Mouse (Mus musculus) neural tube, embryonic 14.5 days (tissue): ENCODE measurements around the gene Lrrc8c. TPM values are rescaled to one million over a fixed set of nuclear protein-coding genes. Genes with fewer than 3 reads are reported as not detected.

Experiments used
- ATAC-seq: fragments of 200-750 bp; cut with Nextera tagmentation; 2 replicates; pipeline ENCODE4 v1.8.0; 2017; ENCODE audit warnings: low read depth, mild to moderate bottlenecking, moderate TSS enrichment, moderate library complexity
- H3K27ac ChIP-seq: fragments of 300-500 bp; sonication (generic); 2 replicates; pipeline ENCODE4 v1.5.1; 2014; ENCODE audit warnings: low read depth, mild to moderate bottlenecking, control low read depth, low read length, moderate library complexity, mixed read lengths
- H3K27me3 ChIP-seq: fragments of 300-500 bp; sonication (generic); 2 replicates; pipeline ENCODE4 v1.6.1; 2014; ENCODE audit warnings: low read length; ENCODE audit not compliant: control insufficient read depth, insufficient read depth
- H3K36me3 ChIP-seq: fragments of 300-500 bp; sonication (generic); 2 replicates; pipeline ENCODE4 v1.6.1; 2014; ENCODE audit warnings: low read length, mixed read lengths; ENCODE audit not compliant: control insufficient read depth, insufficient read depth
- H3K4me1 ChIP-seq: fragments of 300-500 bp; sonication (generic); 2 replicates; pipeline ENCODE4 v1.6.1; 2014; ENCODE audit warnings: low read length; ENCODE audit not compliant: control insufficient read depth, insufficient read depth
- H3K4me2 ChIP-seq: fragments of 300-500 bp; sonication (generic); 2 replicates; pipeline ENCODE4 v1.6.1; 2014; ENCODE audit warnings: mild to moderate bottlenecking, low read depth, low read length, control low read depth
- H3K4me3 ChIP-seq: fragments of 300-500 bp; sonication (generic); 2 replicates; pipeline ENCODE4 v1.5.1; 2014; ENCODE audit warnings: low read depth, low read length, control low read depth, mixed read lengths
- H3K9ac ChIP-seq: fragments of 300-500 bp; sonication (generic); replicated peaks from 2 replicates; pipeline ENCODE4 v1.6.1; 2014; ENCODE audit warnings: low read depth, mild to moderate bottlenecking, control low read depth, low read length, mixed read lengths
- H3K9me3 ChIP-seq: fragments of 300-500 bp; sonication (generic); 2 replicates; pipeline ENCODE4 v1.6.1; 2016; ENCODE audit warnings: low read length; ENCODE audit not compliant: control insufficient read depth
- WGBS: fragments of 180-500 bp; shearing (Covaris S2); extraction: QIAGEN DNeasy Blood & Tissue Kit; methylation state at CpG from one replicate; pipeline ENCODE4 v1.1.7; 2014; 5-methylcytosine and 5-hydroxymethylcytosine counted together
- polyA plus RNA-seq: library from polyadenylated mRNA; unstranded; fragments of >200 nt; fragmentation: Nextera tagmentation; extraction: Ambion mirVana; gene quantifications from 2 replicates; pipeline ENCODE4 v1.2.1, GENCODE M21; 2014

Gene Lrrc8c
- polyA plus RNA-seq, 1 experiment from 2014 or later: 14.2 TPM

DNA sequence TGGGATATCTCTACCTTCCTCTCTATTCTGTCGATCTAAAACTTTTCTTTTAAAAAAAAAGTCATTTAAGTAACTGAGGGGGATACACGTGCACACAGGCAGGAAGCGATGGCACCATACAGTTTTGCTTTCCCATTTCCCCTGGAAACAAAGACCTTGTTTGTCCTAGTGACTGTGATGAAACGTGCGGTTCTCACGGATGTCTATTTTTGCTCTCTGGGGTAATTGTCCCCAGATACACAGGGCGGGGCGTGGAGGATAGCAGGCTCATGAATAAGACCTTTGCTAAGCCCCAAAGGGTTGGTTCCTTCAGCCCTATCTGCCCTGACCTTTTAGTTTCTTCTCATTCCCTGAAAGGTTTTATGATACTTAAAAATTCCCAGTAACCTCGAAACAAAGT is 79.7 kb downstream of the Lrrc8c start:
- no peak for ATAC-seq
- 76% methylated on average over 9 of the region's 9 CpGs for WGBS
- H3K9ac ChIP-seq: no peak overlapping the region

DNA sequence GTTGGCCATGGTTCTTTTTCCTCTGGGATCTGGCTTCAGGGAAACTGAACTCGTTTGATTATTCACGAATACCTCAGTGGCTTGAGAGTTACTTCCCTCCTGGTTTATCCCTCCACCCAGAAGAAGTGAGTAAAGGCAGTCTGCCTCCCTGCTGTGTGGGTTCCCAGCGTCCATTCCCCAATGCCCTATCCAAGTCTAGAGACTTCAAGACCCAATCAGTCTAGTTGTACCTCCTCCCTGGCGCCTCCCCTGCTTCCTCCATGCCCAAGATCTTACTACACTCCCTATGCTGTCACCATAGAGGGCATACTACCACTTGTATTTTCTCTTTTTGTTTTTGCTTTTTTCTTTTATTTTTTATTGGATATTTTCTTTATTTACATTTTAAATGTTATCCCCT is 80.1 kb downstream of the Lrrc8c start:
- no peaks in the 10 kb centered on the region for H3K4me1 ChIP-seq
- H3K27me3 ChIP-seq: no peaks in the 10 kb centered on the region
- ATAC-seq: no peak
- no peaks in the 10 kb centered on the region for H3K9me3 ChIP-seq
- H3K27ac ChIP-seq: no peak overlapping the region
- H3K9ac ChIP-seq: no peak overlapping the region
- H3K4me3 ChIP-seq: no peak overlapping the region
- H3K4me2 ChIP-seq: no peak overlapping the region
- WGBS: 69% methylated on average over 4 of the region's 4 CpGs
- no peaks in the 10 kb centered on the region for H3K36me3 ChIP-seq

More for the DNA sequence above, 79.7 kb downstream of the Lrrc8c start:
- Histone ChIP-seq H3K4me3 (no peak overlapping the region), H3K4me1 (no peaks in the 10 kb centered on the region), H3K27me3 (no peaks in the 10 kb centered on the region), H3K4me2 (no peak overlapping the region), H3K36me3 (no peaks in the 10 kb centered on the region), H3K9me3 (no peaks in the 10 kb centered on the region), H3K27ac (no peak overlapping the region)

DNA sequence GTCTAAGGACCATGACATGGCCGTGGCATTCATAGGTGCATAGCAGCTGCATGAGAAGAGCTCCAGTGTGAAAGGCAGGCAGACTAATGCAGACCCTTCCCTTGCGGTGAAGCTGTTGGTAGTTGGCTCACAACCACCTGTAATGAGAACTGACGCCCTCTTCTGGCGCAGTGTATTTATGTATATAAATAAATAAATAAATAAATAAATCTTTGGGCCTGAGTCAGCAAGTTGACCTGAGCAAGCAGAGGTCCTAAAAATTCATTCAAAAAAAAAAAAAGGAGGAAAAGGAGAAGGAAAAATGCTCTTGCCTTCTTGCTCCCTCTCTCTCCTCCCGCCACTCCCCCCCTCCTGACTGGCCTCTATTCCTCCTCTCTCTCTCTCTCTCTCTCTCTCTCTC is 81.8 kb downstream of the Lrrc8c start:
- no peak overlapping the region for H3K9ac ChIP-seq
- no peaks in the 10 kb centered on the region for H3K27me3 ChIP-seq
- no peaks in the 10 kb centered on the region for H3K9me3 ChIP-seq
- 83% methylated on average over 5 of the region's 5 CpGs for WGBS
- H3K4me2 ChIP-seq: no peak overlapping the region
- no peak overlapping the region for H3K27ac ChIP-seq
- H3K4me1 ChIP-seq: no peaks in the 10 kb centered on the region
- no peaks in the 10 kb centered on the region for H3K36me3 ChIP-seq
- no peak for ATAC-seq
- H3K4me3 ChIP-seq: no peak overlapping the region

DNA sequence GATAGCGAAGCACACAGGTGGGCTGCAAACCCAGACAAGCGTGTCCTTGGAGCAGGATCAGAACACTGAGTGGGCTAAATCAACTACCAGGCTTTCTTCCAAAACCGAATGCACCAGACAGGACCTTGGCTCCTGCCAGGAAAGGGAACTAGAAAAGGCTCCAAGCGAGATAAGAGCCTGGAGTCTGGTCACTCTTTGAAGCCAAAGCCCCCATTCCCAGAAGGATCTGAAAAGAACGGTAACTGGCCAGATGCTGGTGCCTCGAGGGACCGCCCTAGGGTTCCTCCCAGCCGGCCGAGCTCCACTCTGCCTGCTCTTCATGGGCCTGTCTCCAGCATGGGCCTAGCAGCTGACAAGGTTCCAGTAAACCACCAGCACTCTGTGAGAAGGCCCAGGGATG is 83.4 kb downstream of the Lrrc8c start:
- no peak for ATAC-seq
- 82% methylated on average over 9 of the region's 9 CpGs for WGBS
- H3K9ac ChIP-seq: no peak overlapping the region

DNA sequence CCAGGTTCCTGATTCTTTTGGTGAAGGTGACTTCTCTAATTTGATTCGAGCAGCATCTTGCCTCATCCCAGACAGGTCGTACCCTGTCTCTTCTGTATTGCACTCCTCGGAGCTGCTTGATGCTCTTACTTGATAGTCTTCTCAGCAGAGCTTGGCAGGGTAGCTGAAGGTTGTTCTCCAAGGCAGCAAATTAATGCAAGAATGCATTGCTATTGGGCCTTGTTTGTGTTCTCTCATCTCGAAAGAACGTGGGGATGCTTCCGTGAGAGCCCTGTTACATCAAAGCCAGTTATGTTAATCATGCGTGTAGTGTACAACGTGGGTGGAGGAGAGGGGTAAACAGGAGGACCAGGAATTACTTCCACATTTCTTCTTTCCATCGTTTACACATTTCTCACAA is 86.5 kb downstream of the Lrrc8c start:
- no peaks in the 10 kb centered on the region for H3K27me3 ChIP-seq
- ATAC-seq: no peak
- WGBS: 78% methylated on average over 9 of the region's 9 CpGs
- peaks cover 12% of the 10 kb centered on the region for H3K36me3 ChIP-seq
- H3K9me3 ChIP-seq: no peaks in the 10 kb centered on the region
- H3K9ac ChIP-seq: no peak overlapping the region
- H3K27ac ChIP-seq: no peak overlapping the region
- no peaks in the 10 kb centered on the region for H3K4me1 ChIP-seq
- H3K4me2 ChIP-seq: no peak overlapping the region
- H3K4me3 ChIP-seq: no peak overlapping the region

More for the DNA sequence above, 83.4 kb downstream of the Lrrc8c start:
- Histone ChIP-seq H3K27ac (no peak overlapping the region), H3K4me2 (no peak overlapping the region), H3K27me3 (no peaks in the 10 kb centered on the region), H3K4me1 (no peaks in the 10 kb centered on the region), H3K36me3 (peaks cover 5% of the 10 kb centered on the region), H3K4me3 (no peak overlapping the region), H3K9me3 (no peaks in the 10 kb centered on the region)

DNA sequence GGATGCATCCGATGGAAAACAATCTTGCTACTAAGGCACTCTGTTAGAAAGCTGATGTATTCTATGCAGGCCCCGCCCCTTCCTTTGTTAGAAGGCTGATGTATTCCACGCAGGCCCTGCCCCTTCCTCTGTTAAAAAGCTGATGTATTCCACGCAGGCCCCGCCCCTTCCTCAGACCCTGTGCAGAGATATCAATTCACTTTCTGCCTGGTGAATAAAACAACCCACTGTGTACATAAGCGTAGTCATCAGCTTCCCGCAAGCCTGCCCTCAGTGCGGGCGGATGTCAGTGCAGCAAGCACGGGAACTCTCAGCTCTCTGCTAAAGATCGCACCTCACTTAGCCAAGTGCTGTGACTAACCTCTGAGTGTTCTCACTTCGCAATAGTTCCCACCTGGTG is 90.5 kb downstream of the Lrrc8c start:
- Histone ChIP-seq H3K27ac (no peak overlapping the region), H3K9me3 (no peaks in the 10 kb centered on the region), H3K4me3 (no peak overlapping the region), H3K4me1 (no peaks in the 10 kb centered on the region), H3K36me3 (peaks cover 12% of the 10 kb centered on the region), H3K4me2 (no peak overlapping the region), H3K9ac (no peak overlapping the region), H3K27me3 (no peaks in the 10 kb centered on the region)
- ATAC-seq: no peak
- WGBS: 67% methylated on average over 12 of the region's 12 CpGs

DNA sequence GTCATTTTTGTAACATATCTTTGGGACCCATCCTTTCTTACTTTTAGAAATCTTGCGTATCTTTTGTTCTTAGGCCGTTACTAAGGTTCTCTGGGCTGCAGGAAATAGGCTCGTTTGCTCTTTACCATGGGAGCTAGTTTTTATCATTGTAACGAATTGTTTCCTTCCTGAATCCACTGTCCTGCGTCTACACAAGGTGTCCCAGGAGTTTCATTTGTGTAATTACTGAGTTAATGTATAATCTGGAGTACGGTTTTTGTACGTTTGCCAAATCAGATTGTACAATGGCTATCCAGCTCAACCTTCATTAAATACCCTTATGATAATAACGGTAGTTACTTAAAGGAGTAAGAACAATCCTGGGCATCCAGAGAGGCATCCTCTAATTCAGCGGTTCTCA is 93.8 kb downstream of the Lrrc8c start:
- Histone ChIP-seq H3K27ac (no peak overlapping the region), H3K27me3 (no peaks in the 10 kb centered on the region), H3K4me3 (no peak overlapping the region), H3K9me3 (no peaks in the 10 kb centered on the region), H3K4me1 (no peaks in the 10 kb centered on the region), H3K4me2 (no peak overlapping the region), H3K9ac (no peak overlapping the region), H3K36me3 (peaks cover 3% of the 10 kb centered on the region; the same call in 1 of the 2 replicates)
- ATAC-seq: no peak
- WGBS: 62% methylated on average over 9 of the region's 9 CpGs

DNA sequence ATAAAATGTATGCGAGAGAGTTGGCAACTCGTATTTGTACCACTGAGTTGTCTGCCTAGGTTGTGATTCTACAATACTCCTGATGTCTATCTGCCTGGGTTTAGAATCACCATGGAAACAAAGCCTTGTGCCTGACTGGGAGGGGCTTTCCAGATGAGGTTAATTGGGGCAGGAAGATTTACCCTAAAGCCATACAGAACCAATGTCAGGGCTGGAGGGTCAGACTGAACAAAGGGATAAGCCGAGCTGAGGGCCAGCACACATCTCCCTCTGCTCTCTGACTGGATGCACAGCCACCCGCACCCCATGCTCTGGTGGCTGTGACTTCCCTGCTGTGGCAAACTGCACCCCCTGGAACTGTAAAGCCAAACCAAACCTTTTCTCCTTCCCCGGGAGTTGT is 94.8 kb downstream of the Lrrc8c start:
- ATAC-seq: no peak
- Histone ChIP-seq H3K4me2 (no peak overlapping the region), H3K9ac (no peak overlapping the region), H3K9me3 (no peaks in the 10 kb centered on the region), H3K36me3 (no peaks in the 10 kb centered on the region), H3K4me3 (no peak overlapping the region), H3K4me1 (no peaks in the 10 kb centered on the region), H3K27ac (no peak overlapping the region), H3K27me3 (no peaks in the 10 kb centered on the region)
- WGBS: 57% methylated on average over 5 of the region's 5 CpGs

DNA sequence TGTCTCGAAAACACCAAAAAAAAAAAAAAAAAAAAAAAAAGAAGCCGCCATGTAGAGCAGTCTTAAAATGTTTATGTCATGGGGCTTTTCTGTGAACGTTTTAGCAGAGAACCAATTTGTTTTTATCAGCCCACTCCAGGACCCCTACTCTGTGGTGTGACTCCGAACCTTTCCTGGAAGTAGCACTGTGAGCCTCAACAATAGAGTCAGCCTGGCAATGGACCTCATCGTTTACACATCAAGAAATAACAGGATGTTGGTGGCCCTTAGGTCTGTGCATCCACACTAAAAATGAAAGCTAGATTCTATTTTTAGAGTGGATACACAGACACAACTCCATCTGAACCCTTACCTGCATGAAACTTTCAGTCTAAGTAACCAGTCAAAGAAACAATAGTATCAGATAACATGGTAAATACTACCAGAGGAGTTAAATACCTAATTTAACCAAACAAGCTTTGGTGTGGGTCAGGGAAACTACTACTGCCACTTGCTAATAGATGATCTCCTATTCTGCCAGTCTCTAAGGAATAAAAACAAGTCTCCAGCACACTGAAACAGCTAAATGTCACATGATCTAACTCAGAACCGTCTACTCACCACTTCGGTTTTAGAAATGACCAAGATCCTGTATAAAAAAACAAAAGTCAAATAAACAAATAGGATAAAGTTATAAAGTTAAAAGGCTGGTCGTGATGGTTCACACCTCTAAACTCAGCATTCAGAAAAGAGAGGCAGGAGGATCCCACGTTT is 95.7 kb downstream of the Lrrc8c start:
- 80% methylated on average over 8 of the region's 9 CpGs for WGBS

More for the DNA sequence above, 95.7 kb downstream of the Lrrc8c start:
- no peak overlapping the region for H3K9ac ChIP-seq
- H3K27me3 ChIP-seq: no peaks in the 10 kb centered on the region
- no peak overlapping the region for H3K4me3 ChIP-seq
- no peaks in the 10 kb centered on the region for H3K4me1 ChIP-seq
- ATAC-seq: no peak
- no peak overlapping the region for H3K4me2 ChIP-seq
- H3K9me3 ChIP-seq: no peaks in the 10 kb centered on the region
- H3K27ac ChIP-seq: no peak overlapping the region
- no peaks in the 10 kb centered on the region for H3K36me3 ChIP-seq
